Mouse (Mus musculus): ENCODE results near the gene P4ha3. TPM values are rescaled to one million over a fixed set of nuclear protein-coding genes. Genes with fewer than 3 reads are reported as not detected.
A peak's percentile ranks its signal among the peaks of the same experiment; 100 is the strongest.

Gene P4ha3
- polyA plus RNA-seq, 1 experiment from 2014 or later: 6.8 TPM

- Histone ChIP-seq H3K9me3 (ENCODE audit: control insufficient read depth, low read length) (no peaks in the 10 kb centered on the region), H3K27ac (replicated peaks; ENCODE audit: low read depth, low read length) (no peak overlapping the region), H3K4me2 (ENCODE audit: low read length) (no peak overlapping the region), H3K9ac (replicated peaks; ENCODE audit: low read length) (no peak overlapping the region), H3K27me3 (ENCODE audit: control insufficient read depth, insufficient read depth, low read length) (no peaks in the 10 kb centered on the region), H3K4me1 (ENCODE audit: control insufficient read depth, insufficient read depth, low read length) (no peaks in the 10 kb centered on the region), H3K36me3 (ENCODE audit: control insufficient read depth, insufficient read depth, low read length) (no peaks in the 10 kb centered on the region), H3K4me3 (replicated peaks; ENCODE audit: low read depth, low read length) (no peak overlapping the region)
- DNase-seq (peak; percentile 34), ATAC-seq (ENCODE audit: low FRiP score, low TSS enrichment) (no peak)
- 92% methylated on average over 2 of the region's 2 CpGs for WGBS
These were observed 10.4 kb downstream of the P4ha3 start for GRCm38 (mm10) chr7:100295745-100296144.

GRCm38 (mm10) chr7:100296699-100297098 is 11.4 kb downstream of the P4ha3 start:
- Histone ChIP-seq H3K27ac (replicated peaks; ENCODE audit: low read depth, low read length) (peak overlapping the region; percentile 20; the same call in 1 of the 2 replicates), H3K36me3 (ENCODE audit: control insufficient read depth, insufficient read depth, low read length) (no peaks in the 10 kb centered on the region), H3K27me3 (ENCODE audit: control insufficient read depth, insufficient read depth, low read length) (no peaks in the 10 kb centered on the region), H3K4me2 (ENCODE audit: low read length) (no peak overlapping the region), H3K4me1 (ENCODE audit: control insufficient read depth, insufficient read depth, low read length) (no peaks in the 10 kb centered on the region), H3K9ac (replicated peaks; ENCODE audit: low read length) (no peak overlapping the region), H3K4me3 (replicated peaks; ENCODE audit: low read depth, low read length) (no peak overlapping the region), H3K9me3 (ENCODE audit: control insufficient read depth, low read length) (no peaks in the 10 kb centered on the region)
- ATAC-seq (ENCODE audit: low FRiP score, low TSS enrichment): no peak
- no peak for DNase-seq
- 81% methylated on average over 6 of the region's 6 CpGs for whole genome bisulfite sequencing

- no peak for ATAC-seq (ENCODE audit: low FRiP score, low TSS enrichment)
- Histone ChIP-seq H3K27ac (replicated peaks; ENCODE audit: low read depth, low read length) (no peak overlapping the region), H3K4me3 (replicated peaks; ENCODE audit: low read depth, low read length) (no peak overlapping the region), H3K9ac (replicated peaks; ENCODE audit: low read length) (no peak overlapping the region), H3K36me3 (ENCODE audit: control insufficient read depth, insufficient read depth, low read length) (no peaks in the 10 kb centered on the region), H3K4me1 (ENCODE audit: control insufficient read depth, insufficient read depth, low read length) (no peaks in the 10 kb centered on the region), H3K27me3 (ENCODE audit: control insufficient read depth, insufficient read depth, low read length) (no peaks in the 10 kb centered on the region), H3K9me3 (ENCODE audit: control insufficient read depth, low read length) (no peaks in the 10 kb centered on the region), H3K4me2 (ENCODE audit: low read length) (no peak overlapping the region)
- 68% methylated on average over 14 of the region's 14 CpGs for WGBS
- DNase-seq: no peak
These were observed 13.7 kb downstream of the P4ha3 start for GRCm38 (mm10) chr7:100298861-100299510.

- Histone ChIP-seq H3K9me3 (ENCODE audit: control insufficient read depth, low read length) (no peaks in the 10 kb centered on the region), H3K27me3 (ENCODE audit: control insufficient read depth, insufficient read depth, low read length) (no peaks in the 10 kb centered on the region), H3K4me3 (replicated peaks; ENCODE audit: low read depth, low read length) (no peak overlapping the region), H3K9ac (replicated peaks; ENCODE audit: low read length) (no peak overlapping the region), H3K4me2 (ENCODE audit: low read length) (no peak overlapping the region), H3K27ac (replicated peaks; ENCODE audit: low read depth, low read length) (peak overlapping the region; percentile 38; the same call in 1 of the 2 replicates), H3K4me1 (ENCODE audit: control insufficient read depth, insufficient read depth, low read length) (no peaks in the 10 kb centered on the region), H3K36me3 (ENCODE audit: control insufficient read depth, insufficient read depth, low read length) (no peaks in the 10 kb centered on the region)
- 74% methylated on average over 3 of the region's 3 CpGs for WGBS
- DNase-seq (no peak), ATAC-seq (ENCODE audit: low FRiP score, low TSS enrichment) (no peak)
These were observed 16.1 kb downstream of the P4ha3 start for GRCm38 (mm10) chr7:100301390-100301789.

GRCm38 (mm10) chr7:100302316-100302715 is 17.0 kb downstream of the P4ha3 start:
- DNase-seq (peak; percentile 21), ATAC-seq (ENCODE audit: low FRiP score, low TSS enrichment) (no peak)
- 76% methylated on average over 4 of the region's 4 CpGs for WGBS
- Histone ChIP-seq H3K4me2 (ENCODE audit: low read length) (no peak overlapping the region), H3K9me3 (ENCODE audit: control insufficient read depth, low read length) (no peaks in the 10 kb centered on the region), H3K9ac (replicated peaks; ENCODE audit: low read length) (no peak overlapping the region), H3K36me3 (ENCODE audit: control insufficient read depth, insufficient read depth, low read length) (no peaks in the 10 kb centered on the region), H3K27ac (replicated peaks; ENCODE audit: low read depth, low read length) (peak overlapping the region; percentile 57; the same call in 1 of the 2 replicates), H3K4me3 (replicated peaks; ENCODE audit: low read depth, low read length) (no peak overlapping the region), H3K4me1 (ENCODE audit: control insufficient read depth, insufficient read depth, low read length) (peaks cover 3% of the 10 kb centered on the region; the same call in 1 of the 2 replicates), H3K27me3 (ENCODE audit: control insufficient read depth, insufficient read depth, low read length) (no peaks in the 10 kb centered on the region)

GRCm38 (mm10) chr7:100305894-100306293 is 20.6 kb downstream of the P4ha3 start:
- H3K36me3 ChIP-seq (ENCODE audit: control insufficient read depth, insufficient read depth, low read length): no peaks in the 10 kb centered on the region
- H3K4me1 ChIP-seq (ENCODE audit: control insufficient read depth, insufficient read depth, low read length): peaks cover 37% of the 10 kb centered on the region
- 92% methylated on average over 9 of the region's 9 CpGs for WGBS
- DNase-seq (no peak), ATAC-seq (ENCODE audit: low FRiP score, low TSS enrichment) (no peak)
- no peaks in the 10 kb centered on the region for H3K9me3 ChIP-seq (ENCODE audit: control insufficient read depth, low read length)
- no peak overlapping the region for H3K9ac ChIP-seq (replicated peaks; ENCODE audit: low read length)
- no peak overlapping the region for H3K4me2 ChIP-seq (ENCODE audit: low read length)
- H3K27me3 ChIP-seq (ENCODE audit: control insufficient read depth, insufficient read depth, low read length): no peaks in the 10 kb centered on the region
- no peak overlapping the region for H3K27ac ChIP-seq (replicated peaks; ENCODE audit: low read depth, low read length)
- no peak overlapping the region for H3K4me3 ChIP-seq (replicated peaks; ENCODE audit: low read depth, low read length)

GRCm38 (mm10) chr7:100307872-100308653 is 22.7 kb downstream of the P4ha3 start:
- DNase-seq: peak; percentile 91

GRCm38 (mm10) chr7:100309216-100309615 is 23.9 kb downstream of the P4ha3 start:
- Histone ChIP-seq H3K4me1 (ENCODE audit: control insufficient read depth, insufficient read depth, low read length) (peaks cover 39% of the 10 kb centered on the region), H3K9ac (replicated peaks; ENCODE audit: low read length) (no peak overlapping the region), H3K36me3 (ENCODE audit: control insufficient read depth, insufficient read depth, low read length) (no peaks in the 10 kb centered on the region), H3K9me3 (ENCODE audit: control insufficient read depth, low read length) (no peaks in the 10 kb centered on the region), H3K27ac (replicated peaks; ENCODE audit: low read depth, low read length) (peak overlapping the region; percentile 87), H3K27me3 (ENCODE audit: control insufficient read depth, insufficient read depth, low read length) (no peaks in the 10 kb centered on the region), H3K4me2 (ENCODE audit: low read length) (no peak overlapping the region), H3K4me3 (replicated peaks; ENCODE audit: low read depth, low read length) (no peak overlapping the region)
- ATAC-seq (ENCODE audit: low FRiP score, low TSS enrichment): no peak
- 41% methylated on average over 1 of the region's 1 CpGs for WGBS
- DNase-seq: peak; percentile 55

More at GRCm38 (mm10) chr7:100307872-100308653, 22.7 kb downstream of the P4ha3 start:
- Histone ChIP-seq H3K4me1 (ENCODE audit: control insufficient read depth, insufficient read depth, low read length) (peaks cover 39% of the 10 kb centered on the region), H3K4me2 (ENCODE audit: low read length) (no peak overlapping the region), H3K36me3 (ENCODE audit: control insufficient read depth, insufficient read depth, low read length) (no peaks in the 10 kb centered on the region), H3K27ac (replicated peaks; ENCODE audit: low read depth, low read length) (peak overlapping the region; percentile 87), H3K9ac (replicated peaks; ENCODE audit: low read length) (no peak overlapping the region), H3K4me3 (replicated peaks; ENCODE audit: low read depth, low read length) (no peak overlapping the region), H3K27me3 (ENCODE audit: control insufficient read depth, insufficient read depth, low read length) (no peaks in the 10 kb centered on the region), H3K9me3 (ENCODE audit: control insufficient read depth, low read length) (no peaks in the 10 kb centered on the region)
- ATAC-seq (ENCODE audit: low FRiP score, low TSS enrichment): peak; percentile 87
- WGBS: 53% methylated on average over 6 of the region's 6 CpGs
